Mouse (Mus musculus) adrenal gland, adult 2 months (tissue): ENCODE data around the gene Diras2. TPM values are rescaled to one million over a fixed set of nuclear protein-coding genes. Genes with fewer than 3 reads are reported as not detected.
"Not testable (repeated sequence)": the region's sequence is repeated elsewhere in the genome, so short reads cannot be mapped to it uniquely, and the experiment has no call there.

ENCODE experiments used
- DNase-seq: peaks from one replicate; pipeline ENCODE4 v3.0.0; 2021
- polyA plus RNA-seq: library from polyadenylated mRNA; depleted of rRNA; stranded (reverse); fragments of >200 nt; gene quantifications from 2 replicates; pipeline ENCODE4 v1.2.3, GENCODE M21; 2012
- total RNA-seq, 2 experiments: library from RNA; stranded (reverse); gene quantifications; 2 replicates each; pipeline ENCODE4 v1.2.3; 2021

Diras2 gene
- total and polyA plus RNA-seq, 3 experiments = 2.3 to 5.8 (median 3.7) TPM

GRCm38 (mm10) chr13:52518377-52518776 is 12.7 kb downstream of the Diras2 start:
- DNase-seq = no peak

DNA sequence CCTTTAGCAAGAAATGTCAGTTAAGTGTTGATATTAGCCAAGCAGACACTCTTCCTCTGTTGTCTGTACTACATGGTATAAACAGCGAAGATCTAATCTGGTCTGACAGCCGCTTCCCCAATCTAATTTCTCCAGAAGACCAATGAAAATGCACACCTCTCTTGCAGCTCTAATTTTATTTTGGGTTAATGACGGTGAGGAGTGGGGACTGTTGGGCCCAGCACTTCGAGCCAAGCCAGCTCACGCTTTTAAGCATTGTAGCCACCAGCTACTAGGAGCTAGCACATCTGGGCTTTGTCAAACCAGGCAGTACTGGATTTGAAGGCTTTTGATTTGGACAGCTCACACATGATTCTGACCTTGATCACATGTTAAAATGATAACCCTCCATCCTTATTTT is 14.1 kb downstream of the Diras2 start:
- DNase-seq = no peak

GRCm38 (mm10) chr13:52516561-52516960 is 14.5 kb downstream of the Diras2 start:
- DNase-seq = no peak

DNA sequence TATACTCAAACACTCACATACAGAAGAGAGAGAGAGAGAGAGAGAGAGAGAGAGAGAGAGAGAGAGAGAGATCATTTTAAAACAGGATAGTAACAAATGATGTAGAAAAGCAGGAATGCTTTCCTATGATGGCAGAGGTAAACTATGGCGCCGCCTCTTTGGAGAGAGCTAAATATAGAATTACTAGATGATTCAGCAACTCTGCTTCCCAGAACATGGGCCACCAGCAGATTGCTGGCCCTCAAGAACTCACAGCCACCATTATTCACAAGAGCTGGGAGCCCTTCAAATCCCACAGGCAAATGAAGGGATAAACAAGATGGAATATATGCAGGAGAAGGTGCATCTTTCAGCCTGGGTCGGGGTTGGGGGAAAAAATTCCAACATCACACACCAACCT is 15.0 kb downstream of the Diras2 start:
- no peak for DNase-seq

DNA sequence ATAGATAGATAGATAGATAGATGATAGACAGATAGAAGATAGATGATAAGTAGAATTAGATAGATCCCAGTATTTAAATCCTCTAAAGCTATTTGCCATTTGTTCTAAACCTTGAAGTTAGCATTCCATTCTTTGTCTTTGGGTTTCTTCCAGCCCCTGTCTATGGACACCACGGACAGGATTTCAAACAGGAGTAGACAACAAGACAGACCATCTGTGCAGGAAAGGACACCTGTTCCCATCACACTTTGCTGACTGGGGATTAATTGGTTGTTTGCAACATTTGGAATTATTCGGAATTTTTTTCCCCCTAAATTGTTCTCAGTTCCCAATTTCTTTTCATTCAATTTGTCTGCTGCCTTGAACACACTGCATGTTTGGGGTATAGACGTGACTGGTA is 17.5 kb downstream of the Diras2 start:
- DNase-seq = no peak

- no peak for DNase-seq
Observed at GRCm38 (mm10) chr13:52512356-52512755, 18.7 kb downstream of the Diras2 start.

DNA sequence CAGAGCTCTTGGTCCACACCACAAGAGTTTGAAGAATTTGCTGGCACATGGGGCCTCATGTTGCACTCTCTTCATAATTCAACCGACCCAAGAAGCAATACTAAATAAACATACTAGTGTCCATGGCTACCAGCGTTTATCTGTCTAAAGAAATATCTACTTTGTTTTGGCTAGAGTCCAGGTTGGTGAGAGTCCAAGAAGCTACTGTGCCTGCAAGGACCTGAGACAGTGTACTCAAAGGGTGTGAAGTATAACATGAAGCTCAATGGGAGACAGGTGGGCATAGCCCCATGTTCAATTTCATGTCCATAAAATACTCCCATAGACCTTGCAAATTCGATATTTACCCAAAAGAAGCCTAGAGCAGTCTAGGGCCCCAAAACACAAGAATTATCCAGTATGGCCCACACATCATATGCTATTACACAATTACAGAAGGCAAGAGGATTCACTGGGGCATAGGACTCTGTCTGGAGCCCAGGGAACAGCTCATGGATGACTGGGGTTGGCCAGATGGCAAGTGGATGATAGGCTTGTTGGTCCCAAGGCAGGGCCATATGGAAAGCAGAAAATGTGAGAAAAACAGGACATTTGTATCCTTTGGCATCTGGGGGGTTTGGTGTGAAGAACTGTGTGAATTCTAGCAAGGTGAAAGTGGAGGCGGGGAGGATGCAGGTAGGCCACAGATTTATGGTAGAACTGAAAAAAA is 20.8 kb downstream of the Diras2 start:
- no peak for DNase-seq

DNA sequence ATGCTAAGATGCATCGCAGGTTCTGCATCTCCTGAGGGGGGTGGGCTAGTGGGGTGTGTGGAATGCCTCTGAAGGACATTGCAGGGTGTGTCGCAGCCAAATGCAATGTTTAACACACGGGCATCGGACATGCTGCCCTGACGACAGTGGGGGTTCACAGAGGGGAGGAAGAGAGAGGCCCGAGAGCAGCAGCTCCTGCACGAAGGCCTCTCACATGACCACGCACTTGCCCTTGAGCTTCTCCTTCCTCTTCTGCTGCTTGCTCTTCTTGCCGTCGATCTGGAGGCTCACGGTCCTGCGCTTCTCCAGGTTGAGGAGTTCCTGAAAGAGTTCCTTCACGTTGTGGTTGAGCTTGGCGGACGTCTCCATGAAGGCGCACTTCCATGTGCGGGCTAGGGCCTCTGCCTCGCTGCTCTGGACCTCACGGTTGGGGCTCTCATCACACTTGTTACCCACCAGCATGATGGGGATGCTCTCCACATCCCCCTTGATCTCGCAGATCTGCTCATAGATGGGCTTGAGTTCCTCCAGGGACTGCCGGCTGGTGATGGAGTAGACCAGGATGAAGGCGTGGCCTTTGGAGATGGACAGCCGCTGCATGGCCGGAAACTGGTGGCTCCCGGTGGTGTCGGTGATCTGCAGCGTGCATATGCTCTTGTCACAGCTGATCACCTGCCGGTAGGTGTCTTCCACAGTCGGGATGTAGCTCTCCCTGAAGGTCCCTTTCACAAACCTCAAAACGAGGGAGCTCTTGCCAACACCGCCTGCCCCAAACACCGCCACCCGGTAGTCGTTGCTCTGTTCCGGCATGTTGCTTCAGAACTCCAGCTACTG is 23.4 kb downstream of the Diras2 start:
- DNase-seq = no peak

DNA sequence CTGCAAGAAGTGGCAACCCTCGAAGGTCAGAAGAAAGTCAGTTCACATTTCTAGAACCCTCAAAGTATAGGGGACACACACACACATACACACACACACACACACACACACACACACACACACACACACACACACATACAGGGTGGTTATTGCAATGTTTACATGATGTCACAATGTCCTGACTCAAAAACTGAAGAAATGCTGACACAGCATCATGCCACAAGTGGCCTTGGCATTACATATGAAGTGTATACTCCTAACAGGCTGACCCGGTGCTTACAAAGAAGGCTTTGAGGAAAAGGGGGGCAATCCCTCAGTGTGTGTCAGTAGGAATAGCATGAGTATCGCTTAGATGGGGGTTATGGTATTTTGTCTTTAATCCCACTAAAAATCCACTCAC is 24.3 kb downstream of the Diras2 start:
- DNase-seq = not testable (repeated sequence)

DNA sequence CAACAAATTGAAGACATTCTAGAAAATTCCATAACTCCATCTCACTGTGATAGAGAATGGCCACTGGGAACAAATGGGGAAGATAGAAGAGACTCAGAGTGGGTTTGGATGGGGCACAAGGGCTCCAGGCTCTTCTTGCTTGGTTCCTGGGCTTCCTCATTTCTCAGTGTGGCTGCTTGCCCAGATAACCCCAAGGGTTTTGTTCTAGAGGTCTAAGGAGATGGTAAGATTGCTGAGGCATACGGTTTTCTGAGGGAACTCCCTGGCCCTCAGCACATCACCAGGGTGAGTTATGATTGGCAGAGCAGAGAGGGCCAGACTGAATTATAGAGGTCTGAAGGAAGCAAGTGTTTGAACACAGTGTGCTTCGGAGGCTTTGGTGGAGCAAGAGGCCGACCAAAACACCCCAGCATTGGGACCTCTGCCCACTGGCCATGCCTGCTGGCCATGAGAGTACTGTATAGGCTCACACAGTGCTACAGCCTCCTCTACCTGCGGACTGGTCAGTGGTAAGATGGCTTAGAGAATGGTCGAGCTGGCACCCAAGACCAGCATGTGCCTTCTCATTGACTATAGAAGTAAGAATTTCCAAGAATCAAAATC is 25.3 kb downstream of the Diras2 start:
- DNase-seq = not testable (repeated sequence)

DNA sequence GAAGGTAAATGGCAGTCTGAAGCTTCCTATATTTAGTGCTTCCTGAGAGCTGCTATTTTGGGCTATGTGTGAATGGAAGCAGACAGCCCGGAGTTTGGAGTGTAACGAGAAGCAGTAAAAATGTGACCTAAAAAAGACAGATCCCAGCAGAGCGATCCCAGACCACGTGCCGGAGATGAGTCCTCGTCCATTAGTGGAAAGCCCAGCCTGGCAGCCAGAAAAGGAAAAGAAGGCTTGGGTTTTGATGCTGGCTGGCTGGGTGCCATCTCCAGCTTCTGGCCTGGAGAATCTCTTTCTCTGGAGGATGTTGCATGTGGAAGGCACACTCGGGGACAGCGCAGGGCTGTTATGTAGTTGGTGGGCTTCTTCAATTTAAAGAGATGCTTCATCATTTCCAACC is 29.4 kb downstream of the Diras2 start:
- DNase-seq = no peak

DNA sequence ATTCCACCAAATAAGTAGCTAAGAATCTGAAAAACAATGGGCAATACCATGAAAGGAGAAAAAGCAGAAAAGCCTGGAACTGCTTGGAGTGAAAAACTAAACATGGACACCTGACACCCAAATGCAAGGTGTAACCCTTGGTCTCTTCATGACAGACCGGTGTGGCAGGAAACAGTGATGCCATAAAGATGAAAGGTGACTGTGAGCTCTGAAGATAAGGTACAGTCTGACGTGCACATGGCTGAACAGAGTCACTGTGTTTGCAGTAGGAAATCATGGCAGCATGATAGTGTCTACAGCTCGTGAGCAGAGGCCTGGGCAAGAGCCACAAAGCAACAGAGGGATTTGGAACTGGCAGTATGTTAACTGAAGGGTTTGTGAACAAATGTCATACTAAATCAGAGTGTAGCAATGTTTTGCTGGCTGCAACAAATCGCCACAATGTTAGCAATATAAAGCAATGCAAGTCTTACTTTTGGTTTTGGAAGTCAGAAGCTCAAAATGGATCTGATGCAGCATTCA is 34.0 kb downstream of the Diras2 start:
- DNase-seq = no peak

DNA sequence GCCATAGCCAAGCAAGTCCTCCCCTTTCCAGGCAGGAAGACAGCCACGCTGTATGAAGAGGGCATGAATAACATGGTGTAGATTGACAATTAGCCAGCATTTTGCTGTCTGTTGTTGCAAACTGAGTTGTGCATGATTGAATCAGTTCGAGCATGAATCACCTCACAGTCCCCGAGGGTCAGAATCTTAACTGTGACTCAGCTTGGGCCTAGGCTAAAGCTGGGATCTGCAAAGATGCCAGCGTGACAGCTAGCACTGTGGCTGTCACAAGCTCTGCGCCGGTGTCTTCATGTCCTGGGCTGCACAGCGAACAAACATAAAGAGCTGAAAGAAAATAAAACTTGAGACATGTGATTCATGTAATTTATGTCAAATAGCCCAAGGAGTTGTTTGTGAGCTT is 42.3 kb downstream of the Diras2 start:
- DNase-seq = peak; percentile 74

DNA sequence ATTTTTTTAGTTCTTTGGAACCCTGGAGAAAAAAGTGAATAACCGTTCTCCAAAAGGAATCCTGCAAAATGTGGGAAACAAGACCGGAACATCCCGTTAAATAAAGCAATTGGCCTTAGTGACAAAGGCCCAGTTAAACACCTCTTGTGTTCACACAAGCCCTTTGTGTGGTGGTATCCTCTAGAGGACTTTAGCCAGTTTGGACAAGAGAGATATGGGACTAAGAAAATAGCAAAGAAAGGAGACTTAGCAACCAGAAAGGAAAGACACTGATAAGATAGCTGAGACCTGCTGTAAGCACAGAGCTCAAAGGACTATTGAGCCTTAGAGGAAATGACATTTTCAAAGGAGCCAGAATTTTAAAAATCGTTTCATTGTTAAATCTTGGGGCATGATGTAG is 47.0 kb downstream of the Diras2 start:
- DNase-seq = no peak

- DNase-seq = peak; percentile 81
Observed at GRCm38 (mm10) chr13:52481786-52482185, 49.3 kb downstream of the Diras2 start.

GRCm38 (mm10) chr13:52479146-52479545 is 51.9 kb downstream of the Diras2 start:
- peak; percentile 55 for DNase-seq

- no peak for DNase-seq
Observed at GRCm38 (mm10) chr13:52476998-52477601, 54.0 kb downstream of the Diras2 start.

DNA sequence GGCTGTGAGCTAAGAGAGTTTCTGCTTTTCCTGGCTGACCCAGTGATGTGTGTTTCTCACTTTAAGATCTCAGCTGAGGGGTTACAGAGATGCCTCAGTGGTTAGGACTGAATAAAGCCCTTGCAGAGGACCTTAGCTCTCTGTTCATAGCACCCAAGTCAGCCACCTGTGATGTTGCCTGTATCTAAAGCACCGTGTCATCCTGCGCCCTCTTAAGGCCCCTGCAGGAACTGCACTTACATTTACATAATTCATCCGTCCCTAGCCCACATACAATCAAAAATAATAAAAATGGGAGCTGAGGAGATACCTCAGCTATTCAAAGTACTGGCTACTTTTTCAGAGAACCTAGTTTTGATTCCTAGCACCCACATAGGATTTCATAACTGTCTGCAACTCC is 54.9 kb downstream of the Diras2 start:
- no peak for DNase-seq

GRCm38 (mm10) chr13:52475264-52475663 is 55.8 kb downstream of the Diras2 start:
- no peak for DNase-seq

DNA sequence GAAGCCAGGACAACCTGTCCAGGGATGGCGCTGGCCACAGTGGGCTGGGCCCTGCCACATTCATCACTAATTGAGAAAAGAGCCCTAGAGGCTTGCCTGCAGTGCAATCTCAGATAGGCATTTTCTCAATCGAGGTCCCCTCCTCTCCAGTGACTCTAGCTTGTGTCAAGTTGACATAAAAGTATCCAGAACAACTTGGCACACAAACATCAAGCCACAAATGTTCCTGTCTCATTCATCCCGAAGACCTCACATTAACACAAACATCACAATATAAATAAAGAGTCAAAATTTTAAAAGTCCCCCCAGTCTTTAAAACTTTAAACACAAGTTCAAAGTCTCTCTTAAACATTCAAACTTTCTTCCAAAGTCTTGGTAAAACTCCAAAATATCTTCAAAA is 56.3 kb downstream of the Diras2 start:
- DNase-seq = no peak

DNA sequence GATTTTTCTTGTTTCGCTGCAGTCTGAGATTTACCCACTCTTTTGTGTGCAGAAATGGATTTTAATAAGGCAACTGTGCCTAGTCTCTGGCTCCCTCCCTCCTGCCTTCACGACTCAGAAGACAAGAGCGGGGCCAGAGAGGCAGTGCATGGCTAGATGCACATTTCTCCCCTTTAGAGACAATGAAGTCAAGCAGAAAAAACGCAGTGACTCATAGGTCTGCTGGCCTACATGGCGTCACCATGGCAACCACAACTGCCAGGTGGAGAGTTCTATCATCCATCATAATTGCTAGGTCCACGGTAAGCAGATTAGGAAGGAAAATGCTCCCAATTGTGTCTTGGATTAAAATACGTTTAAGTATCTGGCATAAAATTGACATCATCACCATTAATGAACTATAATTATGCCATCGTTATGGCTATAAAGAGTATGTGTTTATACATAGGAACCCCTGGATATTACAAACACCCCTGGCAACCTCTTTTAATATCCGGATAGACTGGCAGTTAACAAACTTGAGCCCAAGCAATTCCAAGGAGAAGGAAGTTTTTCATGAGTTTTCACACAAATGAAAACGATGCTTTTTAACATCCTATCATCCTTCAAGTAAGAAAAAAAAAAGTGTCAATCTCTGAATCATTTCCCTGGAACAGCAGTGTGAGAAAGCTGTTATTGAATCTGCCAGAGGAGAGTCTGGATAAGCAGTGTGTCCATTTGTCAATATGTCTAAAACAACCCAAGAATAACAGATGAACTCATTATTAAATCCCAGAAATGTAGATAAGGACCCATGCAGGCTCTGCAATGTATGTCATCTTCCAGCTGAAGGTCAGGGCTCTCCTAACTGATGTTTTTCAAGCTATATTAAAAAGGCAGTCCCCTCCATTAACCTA is 61.0 kb downstream of the Diras2 start:
- peak; percentile 63 for DNase-seq
